Mouse (Mus musculus) olfactory bulb, adult 2 months (tissue): ENCODE data around the gene Scarf1.

Source experiments
- CTCF ChIP-seq: fragments of 200-500 bp; IDR thresholded peaks from 2 replicates; pipeline ENCODE4 v1.5.1; 2012; ENCODE audit warnings: low read depth, mild to moderate bottlenecking, low read length, moderate library complexity; ENCODE audit not compliant: insufficient read depth
- POLR2A ChIP-seq: fragments of 200-500 bp; IDR thresholded peaks from 2 replicates; pipeline ENCODE4 v1.6.1; 2012; ENCODE audit warnings: mild to moderate bottlenecking, low read depth, low read length, moderate library complexity; ENCODE audit not compliant: insufficient read depth

GRCm38 (mm10) chr11:75574378-75575123, 61.2 kb downstream of the Scarf1 start:
- TF ChIP-seq CTCF (no peak), POLR2A (no peak)
